Mouse (Mus musculus): Measurements from ENCODE around the gene Mgat3. TPM values are rescaled to one million over a fixed set of nuclear protein-coding genes. Genes with fewer than 3 reads are reported as not detected.

Mgat3 gene
- polyA plus RNA-seq, 1 experiment from 2014 or later: 14.6 TPM

- WGBS: 71% methylated on average over 9 of the region's 9 CpGs
- Histone ChIP-seq H3K27ac (replicated peaks) (no peak overlapping the region), H3K4me2 (no peak overlapping the region), H3K36me3 (peaks cover 29% of the 10 kb centered on the region), H3K4me1 (replicated peaks) (no peaks in the 10 kb centered on the region; the same call in 1 of the 2 replicates), H3K27me3 (no peaks in the 10 kb centered on the region), H3K9ac (no peak overlapping the region), H3K4me3 (no peak overlapping the region), H3K9me3 (no peaks in the 10 kb centered on the region)
- ATAC-seq (ENCODE audit: low read depth): no peak
Measured at GRCm38 (mm10) chr15:80216480-80216820, 42.9 kb downstream of the Mgat3 start.

DNA sequence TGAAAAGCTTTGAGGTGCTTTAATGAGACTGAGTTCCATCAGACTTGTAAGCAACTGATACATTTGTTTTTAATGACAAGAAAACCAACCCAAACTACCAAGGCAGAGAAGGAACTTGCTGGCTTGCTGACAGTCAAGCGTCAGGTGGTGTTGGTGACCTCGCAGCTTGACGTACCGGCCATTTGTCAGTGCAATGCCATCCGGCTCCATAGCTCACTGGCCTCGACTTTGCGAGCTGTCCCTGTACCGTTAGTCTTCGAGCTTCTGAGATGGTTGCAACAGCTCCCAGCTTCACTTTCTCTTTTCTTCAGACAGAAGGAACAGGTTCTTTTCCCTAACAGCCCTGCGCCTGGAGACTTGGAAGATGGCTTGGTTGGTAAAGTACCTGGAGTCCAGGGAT lies 44.0 kb downstream of the Mgat3 start:
- Histone ChIP-seq H3K4me1 (replicated peaks) (no peaks in the 10 kb centered on the region; the same call in 1 of the 2 replicates), H3K36me3 (peaks cover 19% of the 10 kb centered on the region)
- 89% methylated on average over 10 of the region's 10 CpGs for WGBS

DNA sequence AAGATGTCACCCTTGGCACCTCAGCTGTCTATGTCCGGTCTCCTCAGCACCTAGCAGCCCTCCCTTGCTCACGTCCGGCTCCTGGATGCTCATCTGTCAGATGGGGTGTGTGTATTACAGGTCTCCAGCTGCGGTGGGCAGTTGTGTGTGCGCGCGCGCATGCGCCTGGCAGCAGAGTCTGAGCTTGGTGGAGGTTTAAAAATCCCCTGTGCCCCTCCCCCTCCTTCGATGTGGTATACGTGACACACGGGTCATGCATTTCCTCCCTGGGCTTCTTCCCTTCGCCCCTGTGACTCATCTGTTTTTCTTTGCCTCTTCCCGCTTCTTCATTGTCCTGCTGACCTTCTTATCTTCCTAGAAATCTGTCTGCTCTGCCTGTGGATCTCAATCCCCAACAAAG lies 45.7 kb downstream of the Mgat3 start:
- Histone ChIP-seq H3K9ac (peak overlapping the region; percentile 26; the same call in 1 of the 2 replicates), H3K9me3 (no peaks in the 10 kb centered on the region), H3K4me2 (peak overlapping the region; percentile 11; the same call in 1 of the 2 replicates), H3K36me3 (peaks cover 8% of the 10 kb centered on the region; the same call in 1 of the 2 replicates), H3K4me3 (no peak overlapping the region), H3K27ac (replicated peaks) (0 out of 2 replicates have a peak overlapping the region, but pooled peaks have one; percentile 13), H3K4me1 (replicated peaks) (no peaks in the 10 kb centered on the region; the same call in 1 of the 2 replicates), H3K27me3 (no peaks in the 10 kb centered on the region)
- no peak for ATAC-seq (ENCODE audit: low read depth)
- 52% methylated on average over 14 of the region's 14 CpGs for WGBS

More for the DNA sequence above, 44.0 kb downstream of the Mgat3 start:
- Histone ChIP-seq H3K9ac (no peak overlapping the region), H3K9me3 (no peaks in the 10 kb centered on the region), H3K27ac (replicated peaks) (no peak overlapping the region), H3K4me2 (no peak overlapping the region), H3K4me3 (no peak overlapping the region), H3K27me3 (no peaks in the 10 kb centered on the region)
- no peak for ATAC-seq (ENCODE audit: low read depth)

GRCm38 (mm10) chr15:80219705-80220657 lies 46.5 kb downstream of the Mgat3 start:
- H3K27me3 ChIP-seq: no peaks in the 10 kb centered on the region
- 0 out of 2 replicates have a peak, but pooled peaks cover under 1% of the 10 kb centered on the region for H3K36me3 ChIP-seq
- no peaks in the 10 kb centered on the region; the same call in 1 of the 2 replicates for H3K4me1 ChIP-seq (replicated peaks)
- no peak for ATAC-seq (ENCODE audit: low read depth)
- H3K4me3 ChIP-seq: no peak overlapping the region
- no peak overlapping the region for H3K9ac ChIP-seq
- H3K27ac ChIP-seq (replicated peaks): no peak overlapping the region
- no peak overlapping the region for H3K4me2 ChIP-seq
- H3K9me3 ChIP-seq: no peaks in the 10 kb centered on the region
- 83% methylated on average over 4 of the region's 4 CpGs for WGBS

DNA sequence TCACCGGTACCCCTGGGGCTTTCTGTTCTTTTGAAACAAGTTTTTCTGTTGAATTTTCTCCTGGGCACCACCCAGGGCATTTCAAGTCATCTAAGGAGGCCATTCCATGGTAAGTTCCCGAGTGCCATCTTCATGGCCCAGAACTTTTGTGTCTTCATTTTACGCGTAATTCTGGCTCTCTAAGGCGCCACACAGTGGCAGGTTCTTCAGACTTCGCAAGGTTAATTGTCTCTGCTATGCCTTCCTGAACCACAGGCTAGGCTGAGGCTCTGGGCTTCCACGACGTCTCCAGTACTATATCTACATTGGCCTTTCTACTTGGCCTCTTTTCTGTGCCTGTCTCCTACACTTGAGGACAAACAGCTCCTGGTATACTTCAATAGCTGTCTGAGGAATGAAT lies 47.5 kb downstream of the Mgat3 start:
- no peaks in the 10 kb centered on the region; the same call in 1 of the 2 replicates for H3K4me1 ChIP-seq (replicated peaks)
- no peak overlapping the region for H3K9ac ChIP-seq

GRCm38 (mm10) chr15:80223751-80224150 lies 50.2 kb downstream of the Mgat3 start:
- Histone ChIP-seq H3K9ac (no peak overlapping the region), H3K4me3 (no peak overlapping the region), H3K4me1 (replicated peaks) (no peaks in the 10 kb centered on the region; the same call in 1 of the 2 replicates), H3K27me3 (no peaks in the 10 kb centered on the region), H3K36me3 (no peaks in the 10 kb centered on the region), H3K4me2 (no peak overlapping the region), H3K9me3 (no peaks in the 10 kb centered on the region), H3K27ac (replicated peaks) (no peak overlapping the region)
- WGBS: 93% methylated on average over 7 of the region's 7 CpGs
- no peak for ATAC-seq (ENCODE audit: low read depth)

More for the DNA sequence above, 47.5 kb downstream of the Mgat3 start:
- Histone ChIP-seq H3K4me3 (no peak overlapping the region), H3K36me3 (no peaks in the 10 kb centered on the region), H3K9me3 (no peaks in the 10 kb centered on the region), H3K27me3 (no peaks in the 10 kb centered on the region), H3K27ac (replicated peaks) (no peak overlapping the region), H3K4me2 (no peak overlapping the region)
- no peak for ATAC-seq (ENCODE audit: low read depth)
- 70% methylated on average over 8 of the region's 8 CpGs for WGBS

DNA sequence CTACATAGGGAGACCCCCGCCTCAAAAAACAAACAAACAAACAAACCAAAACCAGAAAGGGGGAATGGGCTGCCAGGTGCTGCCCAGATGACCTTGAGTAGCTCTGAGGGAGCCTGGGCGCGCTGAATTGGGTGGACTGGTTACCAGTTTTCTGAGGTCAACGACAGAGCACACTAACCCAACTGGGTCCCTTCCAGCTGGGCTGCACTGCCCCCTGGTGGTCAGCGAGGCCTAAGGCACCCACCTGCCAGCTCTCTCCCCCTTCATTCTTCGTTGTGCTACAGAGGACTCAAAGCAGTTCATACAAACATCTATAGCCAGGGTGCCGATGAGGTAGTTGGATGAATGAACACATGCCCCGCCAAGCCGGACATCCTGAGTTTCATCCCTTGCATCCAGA lies 51.7 kb downstream of the Mgat3 start:
- 31% methylated on average over 9 of the region's 9 CpGs for WGBS
- Histone ChIP-seq H3K4me2 (no peak overlapping the region), H3K9me3 (no peaks in the 10 kb centered on the region), H3K4me1 (replicated peaks) (no peaks in the 10 kb centered on the region; the same call in 1 of the 2 replicates), H3K4me3 (no peak overlapping the region), H3K27ac (replicated peaks) (no peak overlapping the region), H3K9ac (no peak overlapping the region), H3K27me3 (no peaks in the 10 kb centered on the region), H3K36me3 (no peaks in the 10 kb centered on the region)
- ATAC-seq (ENCODE audit: low read depth): no peak; the same call in 1 of the 2 replicates

GRCm38 (mm10) chr15:80225796-80226195 lies 52.3 kb downstream of the Mgat3 start:
- no peaks in the 10 kb centered on the region; the same call in 1 of the 2 replicates for H3K4me1 ChIP-seq (replicated peaks)
- 50% methylated on average over 2 of the region's 2 CpGs for WGBS
- H3K9ac ChIP-seq: no peak overlapping the region
- H3K36me3 ChIP-seq: no peaks in the 10 kb centered on the region
- H3K4me3 ChIP-seq: no peak overlapping the region
- no peaks in the 10 kb centered on the region for H3K9me3 ChIP-seq
- no peaks in the 10 kb centered on the region for H3K27me3 ChIP-seq
- ATAC-seq (ENCODE audit: low read depth): no peak
- no peak overlapping the region for H3K4me2 ChIP-seq
- H3K27ac ChIP-seq (replicated peaks): no peak overlapping the region

DNA sequence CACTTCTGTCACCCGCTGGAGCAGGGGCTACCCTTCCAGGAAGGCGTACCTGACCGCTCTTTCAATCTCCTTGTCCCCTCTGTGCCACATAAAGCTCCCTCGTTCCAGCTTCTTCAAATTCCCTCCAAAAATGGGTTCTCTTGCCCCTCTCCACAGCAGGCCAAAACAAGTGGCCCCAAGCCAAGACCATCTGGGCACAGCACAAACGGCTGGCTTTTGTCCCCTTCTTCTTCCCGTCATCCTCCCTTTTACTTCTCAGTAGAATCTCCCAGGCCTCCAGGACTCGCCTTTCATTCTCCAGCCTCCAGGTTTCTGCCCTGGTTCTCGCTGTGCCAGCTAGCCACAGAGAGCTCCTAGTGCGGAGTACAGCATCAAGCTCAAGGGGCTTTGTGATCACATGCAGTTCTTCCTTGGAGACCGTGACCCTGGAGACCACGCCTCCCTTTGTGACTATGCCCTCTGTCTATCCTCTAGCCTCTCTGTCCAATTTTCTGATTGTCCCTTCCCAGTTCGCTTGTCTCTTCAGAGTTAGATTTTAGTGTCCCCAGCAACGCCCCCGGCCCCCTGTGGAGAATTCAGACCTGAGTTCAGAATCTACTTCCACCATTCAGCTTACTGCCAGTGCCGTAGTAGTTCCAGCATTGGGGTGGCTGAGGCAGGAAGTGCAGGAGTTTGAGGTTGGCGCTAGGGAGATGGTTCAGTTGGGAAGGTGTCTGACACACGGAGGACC lies 54.7 kb downstream of the Mgat3 start:
- H3K4me1 ChIP-seq (replicated peaks): peaks cover 3% of the 10 kb centered on the region
- 62% methylated on average over 17 of the region's 17 CpGs for WGBS
- H3K4me3 ChIP-seq: no peak overlapping the region
- H3K9me3 ChIP-seq: no peaks in the 10 kb centered on the region
- no peaks in the 10 kb centered on the region for H3K27me3 ChIP-seq
- H3K27ac ChIP-seq (replicated peaks): no peak overlapping the region
- H3K4me2 ChIP-seq: no peak overlapping the region
- no peak overlapping the region for H3K9ac ChIP-seq
- ATAC-seq (ENCODE audit: low read depth): no peak
- H3K36me3 ChIP-seq: no peaks in the 10 kb centered on the region

DNA sequence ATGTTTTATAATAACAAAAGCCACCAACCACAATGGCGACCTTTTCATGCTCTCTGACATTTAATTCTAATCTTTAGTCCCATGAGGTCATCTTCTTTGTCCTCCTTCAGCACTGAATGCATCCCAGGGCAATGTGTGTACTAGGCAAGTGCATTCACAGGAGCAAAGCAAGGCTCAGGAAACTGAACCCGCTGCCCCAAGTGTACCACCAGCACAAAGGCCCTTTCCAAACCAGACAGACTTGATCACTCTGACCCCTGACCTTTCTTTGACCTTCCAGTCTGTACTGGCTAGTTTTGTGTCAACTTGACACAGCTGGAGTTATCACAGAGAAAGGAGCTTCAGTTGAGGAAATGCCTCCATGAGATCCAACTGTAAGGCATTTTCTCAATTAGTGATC lies 58.8 kb downstream of the Mgat3 start:
- Histone ChIP-seq H3K4me3 (no peak overlapping the region), H3K4me2 (no peak overlapping the region), H3K4me1 (replicated peaks) (peaks cover 29% of the 10 kb centered on the region), H3K27me3 (no peaks in the 10 kb centered on the region), H3K36me3 (peaks cover 18% of the 10 kb centered on the region), H3K27ac (replicated peaks) (no peak overlapping the region), H3K9ac (no peak overlapping the region), H3K9me3 (no peaks in the 10 kb centered on the region)
- WGBS: 35% methylated on average over 2 of the region's 2 CpGs
- no peak for ATAC-seq (ENCODE audit: low read depth)

DNA sequence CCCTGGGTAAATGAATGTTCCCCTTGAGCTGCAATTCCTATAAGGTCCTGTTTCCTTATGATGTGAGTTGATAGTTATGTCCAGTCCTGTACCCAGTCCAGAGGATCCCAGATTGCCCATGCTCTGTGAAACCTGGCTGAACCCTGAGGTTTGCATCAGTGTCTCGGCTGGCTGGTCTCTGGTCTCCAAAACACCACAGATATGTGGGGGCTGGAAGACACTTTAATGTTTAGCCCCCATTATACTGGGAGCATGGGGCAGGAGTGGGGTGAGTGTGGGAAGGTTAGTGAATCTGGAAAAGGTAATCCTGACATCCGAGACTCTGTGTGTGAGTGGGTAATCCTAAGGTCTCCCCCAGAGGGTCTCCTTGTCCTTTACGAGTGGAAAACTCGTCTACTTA lies 59.5 kb downstream of the Mgat3 start:
- Histone ChIP-seq H3K9me3 (no peaks in the 10 kb centered on the region), H3K36me3 (peaks cover 24% of the 10 kb centered on the region), H3K4me2 (peak overlapping the region; percentile 93; the same call in 1 of the 2 replicates), H3K9ac (peak overlapping the region; percentile 91), H3K27ac (replicated peaks) (peak overlapping the region; percentile 87), H3K4me1 (replicated peaks) (peaks cover 30% of the 10 kb centered on the region), H3K4me3 (peak overlapping the region; percentile 91; the same call in 1 of the 2 replicates), H3K27me3 (no peaks in the 10 kb centered on the region)
- peak; percentile 48 for ATAC-seq (ENCODE audit: low read depth)
- 66% methylated on average over 4 of the region's 4 CpGs for WGBS
